Mouse (Mus musculus) embryonic stem cell, embryonic (primary cell): ENCODE measurements at regions not wholly inside any gene's neighbourhood (a gene's known extent, or its start where the extent isn't known, plus 50 kb on each side); places are given as distances from the start of the nearest gene placed in this dataset.

Experiments used
- CTCF ChIA-PET, 4 experiments: fragments of 300-600 bp in 2 of 4; fragments of 350-600 bp in 2 of 4; sonication (Branson Sonifier 250); formaldehyde crosslinking; loops; one replicate each; lab custom pipeline; 2022; ENCODE audit warnings: inconsistent platforms in 2 of 4; lab: Charles Lee
- POLR2A ChIA-PET, 4 experiments: fragments of 300-600 bp in 2 of 4; fragments of 350-600 bp in 2 of 4; sonication (Branson Sonifier 250); formaldehyde crosslinking; loops; one replicate each; lab custom pipeline; 2022; ENCODE audit warnings: antibody characterized with exemption in 4 of 4, inconsistent platforms in 1 of 4; lab: Charles Lee

DNA sequence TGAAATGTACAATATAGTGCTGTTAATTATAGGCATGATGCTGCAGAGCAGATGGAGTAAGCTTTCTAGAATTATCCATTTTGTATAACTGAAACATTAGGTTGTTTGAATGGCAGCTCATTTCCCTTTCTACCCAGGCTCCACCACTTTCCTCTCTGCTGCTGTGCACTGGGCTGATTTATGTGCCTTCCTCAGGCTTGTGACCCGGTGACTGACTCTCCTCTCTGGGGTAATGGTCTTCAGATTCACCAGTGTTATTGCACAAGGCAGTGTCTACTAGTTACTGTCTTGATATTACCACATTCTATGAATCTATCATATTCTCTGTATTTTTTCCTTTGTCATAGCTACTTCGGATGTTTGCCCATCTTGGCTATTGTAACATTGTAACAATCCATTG is 109.4 kb upstream of the Tpk1 start:
- ChIA-PET CTCF (no interaction called here), POLR2A (no interaction called here)

DNA sequence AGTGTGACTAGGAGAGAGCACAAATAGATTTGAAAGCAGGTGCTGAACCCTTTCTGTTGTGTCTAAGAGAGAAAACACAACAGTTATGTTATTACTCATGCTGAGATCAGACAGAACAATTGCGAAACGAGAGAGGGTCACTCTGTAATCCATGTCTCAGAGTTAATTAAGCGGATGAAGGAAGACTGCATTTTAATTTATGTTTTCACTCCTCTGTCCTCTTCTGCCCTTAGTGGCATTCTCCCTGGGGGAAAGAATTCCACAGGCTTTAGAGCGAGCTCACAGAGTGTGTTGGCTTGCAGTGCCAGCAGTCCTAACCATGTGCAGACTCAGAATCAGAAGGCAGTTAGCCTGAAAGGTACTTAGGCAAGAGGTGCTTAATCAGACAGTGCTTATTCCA is 108.4 kb upstream of the Tpk1 start:
- ChIA-PET POLR2A (no interaction called here), CTCF (no interaction called here)

DNA sequence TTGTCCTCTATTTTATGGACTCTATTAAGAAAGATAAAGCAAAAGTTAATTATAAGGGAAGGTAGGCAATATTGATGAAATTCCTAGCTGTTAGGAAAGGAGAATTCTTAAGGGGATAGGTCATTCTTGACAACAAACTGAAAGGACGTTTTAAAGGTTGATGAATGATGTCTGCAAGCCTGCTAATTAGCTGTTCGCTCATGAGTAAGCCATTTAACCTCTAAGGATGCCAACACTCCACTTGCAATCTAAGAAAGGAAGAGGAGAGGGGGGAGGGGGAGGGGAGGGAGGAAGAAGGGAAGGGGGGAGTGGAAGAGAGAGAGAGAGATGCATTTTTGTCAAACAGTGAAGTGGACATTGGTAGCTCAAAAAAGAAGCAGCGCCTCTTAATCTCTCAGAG is 107.5 kb upstream of the Tpk1 start:
- ChIA-PET POLR2A (interaction anchor here in 1 of 4 experiments (0.6 kb wide), 1 partner anchor 110 kb away, joined by 3 read pairs; no protein-coding TSS in a partner anchor), CTCF (no interaction called here)

DNA sequence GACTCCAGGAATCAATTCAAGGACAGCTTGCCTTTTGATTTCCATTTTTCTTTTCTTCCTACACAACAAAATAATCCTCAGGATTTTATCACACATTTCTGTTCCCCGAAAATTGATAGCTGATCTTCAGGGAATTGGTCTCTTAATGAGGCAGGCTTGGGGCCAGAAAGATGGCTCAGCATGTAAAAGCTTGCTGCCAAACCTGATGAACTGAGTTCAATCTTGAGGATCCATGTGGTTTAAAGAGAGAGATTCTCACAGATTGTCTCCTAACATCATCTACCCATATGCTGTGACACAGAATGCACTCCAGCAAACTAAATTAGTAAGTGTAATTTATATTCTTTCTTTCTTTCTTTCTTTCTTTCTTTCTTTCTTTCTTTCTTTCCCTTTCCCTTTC is 99.9 kb upstream of the Tpk1 start:
- ChIA-PET CTCF (no interaction called here), POLR2A (interaction anchor here in 1 of 4 experiments (0.6 kb wide), 1 partner anchor 109 kb away, joined by 3 read pairs; no protein-coding TSS in a partner anchor)
